Mouse (Mus musculus) frontal cortex, adult (tissue): Measurements from ENCODE around the gene Trim40.
A peak's percentile ranks its signal among the peaks of the same experiment; 100 is the strongest.
"Not testable (repeated sequence)": the region's sequence is repeated elsewhere in the genome, so short reads cannot be mapped to it uniquely, and the experiment has no call there.

Experiments
- ATAC-seq: cut with Nextera tagmentation; 2 replicates; pipeline ENCODE4 v1.9.2; 2017; ENCODE audit warnings: mild to moderate bottlenecking, moderate library complexity, mixed read lengths; ENCODE audit not compliant: low TSS enrichment

Trim40 gene

GRCm38 (mm10) chr17:36893387-36893786, 3.5 kb upstream of the Trim40 start:
- no peak for ATAC-seq

DNA sequence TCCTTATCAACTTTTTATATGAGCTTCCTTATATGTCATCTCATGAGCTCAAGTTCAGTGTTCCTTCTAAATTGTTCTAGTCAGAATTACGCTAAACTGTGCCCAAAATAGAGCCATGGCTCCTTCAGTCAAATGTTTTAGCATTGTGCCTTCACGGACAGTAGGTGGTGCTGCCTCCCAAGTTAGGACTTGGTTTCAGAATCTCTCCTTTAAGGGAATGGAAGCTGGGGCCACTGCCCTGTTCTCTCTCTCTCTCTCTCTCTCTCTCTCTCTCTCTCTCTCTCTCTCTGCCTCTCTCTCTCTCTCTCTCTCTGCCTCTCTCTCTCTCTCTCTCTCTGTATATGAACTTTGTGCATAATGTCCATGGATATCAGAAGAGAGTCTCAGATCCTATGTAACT, 2.4 kb upstream of the Trim40 start:
- peak; percentile 95 for ATAC-seq

DNA sequence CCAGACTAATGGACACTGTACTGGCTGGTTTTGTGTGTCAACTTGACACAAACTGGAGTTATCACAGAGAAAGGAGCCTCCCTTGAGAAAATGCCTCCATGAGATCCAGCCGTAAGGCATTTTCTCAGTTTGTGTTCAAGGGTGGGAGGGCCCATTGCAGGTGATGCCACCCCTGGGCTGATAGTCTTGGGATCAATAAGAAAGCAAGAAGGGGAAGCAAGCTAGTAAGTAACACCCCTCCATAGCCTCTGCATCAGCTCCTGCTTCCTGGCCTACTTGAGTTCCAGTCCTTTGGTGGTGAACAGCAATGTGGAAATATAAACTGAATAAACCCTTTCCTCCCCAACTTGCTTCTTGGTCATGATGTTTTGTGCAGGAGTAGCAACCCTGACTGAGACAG, 1.6 kb upstream of the Trim40 start:
- ATAC-seq = not testable (repeated sequence)

DNA sequence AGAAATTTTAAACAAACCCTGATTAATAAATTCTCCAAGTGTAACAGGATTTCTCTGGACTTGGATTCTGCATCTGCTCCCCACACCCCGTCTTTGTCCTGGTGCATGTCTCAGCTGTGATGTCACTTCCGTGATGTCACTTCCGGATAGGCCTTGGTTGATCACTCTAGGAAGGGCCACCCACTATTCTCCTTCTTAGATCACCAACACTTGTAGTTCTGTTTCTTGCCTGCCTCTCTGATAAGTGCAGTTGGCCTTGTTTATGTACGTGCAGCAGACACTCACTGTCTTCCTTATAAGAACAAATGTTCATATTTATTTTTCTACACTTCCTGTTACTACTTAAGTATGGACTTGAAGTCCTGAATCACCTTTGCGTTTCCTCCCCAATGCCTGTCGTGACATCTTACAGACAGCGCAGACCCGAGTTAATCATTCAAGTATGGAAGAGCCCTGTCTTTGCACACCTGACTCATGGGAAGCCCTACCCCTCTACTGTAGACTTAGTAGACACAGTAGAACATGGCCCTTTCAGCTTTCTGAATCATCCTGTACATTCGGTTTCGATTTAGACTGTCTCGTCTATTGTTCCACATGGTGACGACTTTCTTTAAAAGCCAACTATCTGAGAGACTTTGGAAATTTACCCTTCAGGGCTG, 4.7 kb downstream of the Trim40 start:
- no peak for ATAC-seq

DNA sequence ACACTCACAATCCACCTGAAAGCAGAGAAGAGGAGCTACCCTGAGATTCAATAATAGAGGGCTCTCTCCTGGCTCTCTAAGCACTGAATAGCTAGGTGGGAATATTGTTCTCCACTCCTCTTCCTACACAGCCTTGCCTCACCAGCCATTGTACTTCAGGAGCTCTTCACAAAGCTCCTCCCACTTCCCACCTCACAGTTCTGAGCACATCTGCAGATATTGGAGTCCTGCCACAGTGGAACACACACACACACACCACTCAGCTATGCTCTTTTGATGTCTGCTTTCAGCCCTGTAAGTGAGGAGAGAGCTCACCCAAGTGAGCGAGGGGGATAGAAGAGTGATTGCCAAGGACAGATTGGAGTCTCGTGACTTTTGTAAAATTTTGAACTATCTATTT, 6.6 kb downstream of the Trim40 start:
- no peak for ATAC-seq

DNA sequence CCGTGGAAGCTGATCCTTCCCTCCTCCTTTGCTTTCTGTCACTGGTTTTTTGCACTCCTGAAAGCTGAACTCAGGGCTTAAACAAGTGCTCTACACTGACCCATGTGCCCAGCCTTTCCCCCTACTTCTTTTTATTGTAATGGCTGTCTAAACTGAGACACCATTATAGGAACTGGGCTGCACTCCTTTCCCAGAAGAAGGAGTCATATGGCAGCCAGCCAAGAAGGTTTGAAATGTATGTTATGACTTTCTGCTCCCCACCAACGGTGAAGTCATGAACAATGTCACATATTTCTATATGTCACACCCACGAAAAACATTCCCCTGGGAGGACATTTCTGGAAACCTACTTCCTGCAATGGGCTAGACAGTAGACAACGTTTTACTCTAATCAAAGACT, 15.3 kb downstream of the Trim40 start:
- no peak for ATAC-seq

GRCm38 (mm10) chr17:36869955-36870810, 19.7 kb downstream of the Trim40 start:
- ATAC-seq = no peak

- ATAC-seq = no peak
Measured at GRCm38 (mm10) chr17:36869284-36869954, 20.5 kb downstream of the Trim40 start, which contains the start of gene Trim10. Gene Trim10 (plus strand): TSS chr17:36869574.

- no peak for ATAC-seq
Measured at GRCm38 (mm10) chr17:36868836-36869235, 21.1 kb downstream of the Trim40 start.

DNA sequence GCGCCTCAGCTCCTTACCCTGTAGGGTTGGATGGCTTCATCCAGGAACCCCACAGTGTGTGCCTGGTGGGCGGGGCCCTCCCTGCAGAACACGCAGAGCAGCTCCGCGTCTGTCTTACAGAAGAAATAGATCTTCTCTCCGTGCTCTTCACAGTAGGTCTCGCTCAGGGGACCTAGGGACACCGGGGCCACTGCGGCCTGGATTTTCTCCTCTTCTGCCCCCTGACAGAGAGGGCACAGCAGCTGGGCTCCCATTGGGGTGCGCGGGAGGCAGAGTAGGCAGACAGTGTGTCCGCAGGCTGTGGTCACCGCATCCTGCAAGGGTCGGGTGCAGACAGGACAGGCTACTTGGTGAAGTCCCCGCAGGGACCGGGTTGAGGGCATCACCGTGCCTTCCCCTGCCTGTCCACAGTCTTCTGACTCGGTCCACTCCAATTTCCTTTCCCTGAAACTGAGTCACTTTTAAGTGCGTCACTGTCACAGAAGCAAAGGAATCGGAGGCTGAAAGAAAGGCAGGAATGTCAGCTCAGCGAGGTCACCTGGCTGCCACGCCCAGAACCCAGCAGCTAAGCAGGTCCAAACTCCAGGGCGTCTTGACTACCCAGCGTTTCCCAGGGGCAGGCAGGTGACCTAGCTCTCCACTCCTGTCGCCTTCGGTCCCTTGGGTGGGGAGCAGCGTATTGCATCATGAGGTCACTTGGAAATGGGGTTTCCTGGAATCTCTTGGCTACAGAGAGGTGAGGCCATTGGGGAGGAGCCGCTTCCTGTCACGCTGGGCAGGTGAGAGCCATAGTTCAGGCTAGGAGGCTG, 23.0 kb downstream of the Trim40 start, which contains the start of gene Trim15:
Trim15 (minus strand) TSS at position 492 of the 809 bp plus-strand sequence.
- ATAC-seq = no peak

- no peak for ATAC-seq
Measured at GRCm38 (mm10) chr17:36861680-36862079, 28.2 kb downstream of the Trim40 start.

GRCm38 (mm10) chr17:36858181-36858580, 31.7 kb downstream of the Trim40 start:
- no peak for ATAC-seq

DNA sequence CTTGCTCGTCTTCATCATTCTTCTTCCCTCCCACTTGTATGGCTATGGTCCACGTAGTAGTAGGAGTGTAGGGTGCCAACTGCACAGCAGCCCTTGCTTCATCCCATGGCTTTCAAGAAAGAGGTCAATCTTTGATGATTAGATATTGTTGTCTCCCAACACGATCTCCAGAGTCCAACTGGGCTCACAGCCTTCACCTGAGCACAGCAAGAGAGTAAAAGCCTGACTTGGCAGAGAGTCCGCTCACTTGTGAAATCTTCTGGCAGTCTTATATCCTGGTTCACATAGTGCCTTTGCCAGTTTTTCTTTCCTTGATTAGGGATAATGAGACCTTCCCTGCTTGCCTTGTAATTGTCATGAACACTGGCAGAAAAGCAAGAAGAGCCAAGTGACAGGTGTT, 33.7 kb downstream of the Trim40 start:
- no peak for ATAC-seq

DNA sequence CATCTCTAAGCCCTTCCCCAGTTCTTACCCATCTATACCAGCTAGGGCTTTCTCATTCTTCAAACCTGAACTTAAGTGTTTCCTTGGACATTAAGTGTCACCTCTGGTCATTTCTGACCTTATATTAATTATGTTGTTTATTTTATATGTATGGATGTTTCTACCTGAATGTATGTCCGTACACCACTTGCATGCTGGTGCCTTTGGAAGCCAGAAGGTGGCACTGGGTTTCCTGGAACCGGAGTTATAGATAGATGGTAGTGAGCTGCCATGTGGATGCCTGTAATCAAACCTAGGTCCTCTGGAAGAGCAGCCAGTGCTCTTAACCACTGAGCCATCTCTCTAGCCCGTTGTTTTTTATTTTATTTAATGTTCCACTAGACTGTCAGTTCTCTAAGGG, 34.4 kb downstream of the Trim40 start:
- no peak for ATAC-seq

DNA sequence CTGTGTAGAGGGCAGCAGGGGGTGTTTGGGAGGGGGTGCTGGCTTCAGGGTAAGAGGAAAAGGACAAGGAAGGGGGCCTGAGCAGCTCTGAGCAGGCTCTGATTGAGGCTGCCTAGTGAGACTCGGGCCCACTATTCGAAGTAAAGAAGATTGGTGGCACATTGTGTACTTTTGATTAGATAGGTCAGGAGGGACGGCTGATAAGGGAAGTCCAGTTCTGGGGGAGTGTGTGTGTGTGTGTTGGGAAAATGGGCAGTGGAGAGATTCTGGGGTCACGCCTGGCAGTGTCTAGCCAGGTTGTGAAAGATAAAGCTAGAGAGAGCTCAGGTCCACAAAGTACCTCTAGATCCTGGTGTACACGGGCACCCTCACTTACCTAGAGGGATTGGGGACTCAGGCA, 38.3 kb downstream of the Trim40 start:
- ATAC-seq = no peak

DNA sequence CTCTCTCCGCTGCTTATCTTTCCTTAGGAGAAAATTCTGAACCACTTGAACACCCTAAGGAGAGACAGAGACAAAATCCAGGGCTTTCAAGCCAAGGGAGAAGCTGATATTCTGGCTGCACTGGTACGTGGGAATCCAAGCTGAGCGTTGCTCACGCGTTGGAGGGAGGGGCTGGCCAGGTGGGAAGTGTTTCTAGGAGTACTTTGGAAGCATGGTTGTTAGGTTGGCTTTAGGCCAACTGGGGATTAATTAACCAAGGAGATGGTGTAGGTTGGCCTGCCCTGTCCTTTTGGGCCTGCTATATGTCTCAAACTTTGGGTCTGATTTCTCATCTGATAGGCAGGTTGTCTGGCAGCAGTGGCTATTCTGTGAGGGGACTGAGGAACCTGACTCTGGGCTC, 38.7 kb downstream of the Trim40 start:
- ATAC-seq = no peak

DNA sequence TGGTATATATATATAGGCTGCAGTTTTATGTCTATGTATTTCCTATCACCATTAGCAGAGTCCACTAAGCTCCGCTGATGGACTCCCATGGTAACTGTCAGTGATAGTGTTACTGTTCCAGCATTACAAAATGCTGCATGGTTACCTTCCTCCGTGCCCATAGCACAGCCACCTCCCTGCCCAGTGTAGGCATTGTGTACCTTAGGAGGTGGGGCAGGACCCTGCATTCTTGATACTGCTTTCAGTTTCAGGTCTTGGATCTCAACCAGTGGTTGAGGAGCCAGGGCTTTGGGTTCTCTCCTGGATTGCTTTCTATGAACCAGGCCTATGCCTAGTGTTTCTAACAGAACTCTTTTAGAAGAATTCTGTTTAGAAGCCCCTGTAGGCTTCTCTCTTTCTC, 39.9 kb downstream of the Trim40 start:
- no peak for ATAC-seq

DNA sequence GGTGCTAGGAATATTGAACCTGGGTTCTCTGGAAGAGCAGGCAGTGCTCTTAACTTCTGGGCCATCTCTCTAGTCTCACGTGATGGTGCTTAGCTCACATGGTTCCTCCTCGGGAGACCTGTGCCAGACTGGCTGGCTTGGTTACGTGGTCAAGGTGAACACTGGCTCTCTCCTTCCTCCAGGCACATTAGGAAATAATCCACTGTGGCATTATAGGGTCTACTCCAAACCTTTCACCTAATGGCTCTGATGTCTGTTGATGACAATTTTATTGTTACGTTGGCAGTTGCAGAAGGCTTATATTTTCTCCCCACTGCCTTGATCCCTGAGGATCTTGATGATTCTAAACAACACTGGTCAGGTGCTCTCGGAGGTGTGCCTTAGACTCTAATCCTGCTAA, 41.0 kb downstream of the Trim40 start:
- ATAC-seq = no peak

- no peak for ATAC-seq
Measured at GRCm38 (mm10) chr17:36844725-36845124, 45.2 kb downstream of the Trim40 start.

DNA sequence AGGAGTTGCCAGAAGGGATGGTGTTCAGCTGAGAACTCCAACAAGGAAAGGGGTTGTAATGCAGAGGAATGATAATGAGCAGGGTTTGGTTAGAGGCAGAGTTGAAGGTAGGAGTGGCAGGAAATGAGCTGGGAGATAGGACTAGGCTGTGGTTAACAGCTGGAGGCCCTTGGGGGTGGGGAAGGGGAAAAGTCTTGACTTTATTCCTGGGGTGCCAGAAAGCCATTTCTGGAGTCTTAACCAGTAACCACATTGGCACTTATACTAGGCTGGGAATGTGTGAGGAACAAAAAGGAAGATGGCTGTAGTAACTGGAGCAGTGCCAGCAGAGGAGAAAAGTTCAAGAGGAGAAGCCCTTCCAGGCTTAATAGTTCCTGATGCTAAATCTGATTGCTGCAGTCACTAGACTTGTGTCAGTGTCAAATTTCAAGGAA, 45.6 kb downstream of the Trim40 start:
- no peak for ATAC-seq

- ATAC-seq = no peak
Measured at GRCm38 (mm10) chr17:36843696-36844095, 46.2 kb downstream of the Trim40 start.

- ATAC-seq = no peak
Measured at GRCm38 (mm10) chr17:36840961-36841445, 48.9 kb downstream of the Trim40 start.
